Mouse (Mus musculus) megakaryocyte, embryonic 14.5 days (primary cell): Measurements from ENCODE around the gene Spc24. TPM values are rescaled to one million over a fixed set of nuclear protein-coding genes. Genes with fewer than 3 reads are reported as not detected.
"Not testable (repeated sequence)": the region's sequence is repeated elsewhere in the genome, so short reads cannot be mapped to it uniquely, and the experiment has no call there.

ENCODE experiments used
- H3K27me3 ChIP-seq: replicated peaks from 2 replicates; pipeline ENCODE3; 2012; ENCODE audit warnings: inconsistent platforms
- H3K36me3 ChIP-seq: replicated peaks from 2 replicates; pipeline ENCODE3; 2012; ENCODE audit warnings: low read length, inconsistent platforms, mixed read lengths
- H3K4me1 ChIP-seq: 2 replicates; pipeline ENCODE4 v1.6.1; 2012; ENCODE audit warnings: inconsistent platforms
- H3K4me3 ChIP-seq: replicated peaks from 2 replicates; pipeline ENCODE3; 2012; ENCODE audit warnings: moderate library complexity, mild to moderate bottlenecking, inconsistent platforms
- H3K9me3 ChIP-seq: 2 replicates; pipeline ENCODE4 v1.6.1; 2012; ENCODE audit warnings: inconsistent platforms
- FLI1 ChIP-seq: IDR thresholded peaks from 2 replicates; pipeline ENCODE4 v1.6.1; 2012; ENCODE audit warnings: low read length, inconsistent platforms, mixed read lengths
- GATA1 ChIP-seq: IDR thresholded peaks from 3 replicates; pipeline ENCODE4 v1.6.1; 2012; ENCODE audit warnings: mixed read lengths, low read length, inconsistent platforms, borderline replicate concordance
- polyA plus RNA-seq: library from polyadenylated mRNA; stranded (reverse); fragments of >175 nt; gene quantifications from 2 replicates; pipeline ENCODE4 v1.2.3, GENCODE M21; 2012; ENCODE audit warnings: low replicate concordance; ENCODE audit not compliant: insufficient read depth

Gene Spc24
- polyA plus RNA-seq, 1 experiment, result 58.4 TPM

GRCm38 (mm10) chr9:21784517-21785307 is 24.6 kb upstream of the Spc24 start:
- Histone ChIP-seq H3K27me3 (peaks cover 6% of the 10 kb centered on the region), H3K36me3 (peaks cover 6% of the 10 kb centered on the region), H3K4me3 (no peak overlapping the region), H3K9me3 (no peaks in the 10 kb centered on the region), H3K4me1 (peaks cover 15% of the 10 kb centered on the region)
- TF ChIP-seq GATA1 (no peak), FLI1 (no peak)

- Histone ChIP-seq H3K4me3 (no peak overlapping the region), H3K36me3 (peaks cover 22% of the 10 kb centered on the region)
- no peak for TF ChIP-seq GATA1
- TF ChIP-seq FLI1, result no peak
Observed at GRCm38 (mm10) chr9:21781657-21782468, 21.8 kb upstream of the Spc24 start.

GRCm38 (mm10) chr9:21777726-21778125 is 17.6 kb upstream of the Spc24 start:
- peaks cover 8% of the 10 kb centered on the region for H3K9me3 ChIP-seq
- peaks cover 25% of the 10 kb centered on the region for H3K36me3 ChIP-seq
- H3K4me1 ChIP-seq, result peaks cover 18% of the 10 kb centered on the region
- TF ChIP-seq FLI1, result no peak
- TF ChIP-seq GATA1, result no peak
- no peak overlapping the region for H3K4me3 ChIP-seq
- H3K27me3 ChIP-seq, result peaks cover 10% of the 10 kb centered on the region

More at GRCm38 (mm10) chr9:21781657-21782468, 21.8 kb upstream of the Spc24 start:
- Histone ChIP-seq H3K27me3 (peaks cover 4% of the 10 kb centered on the region), H3K9me3 (peaks cover 5% of the 10 kb centered on the region), H3K4me1 (peaks cover 11% of the 10 kb centered on the region)

- peaks cover 17% of the 10 kb centered on the region for H3K36me3 ChIP-seq
- H3K4me3 ChIP-seq, result peak overlapping the region; percentile 19
- peaks cover 11% of the 10 kb centered on the region for H3K4me1 ChIP-seq
- TF ChIP-seq FLI1 (no peak), GATA1 (no peak)
- peaks cover 8% of the 10 kb centered on the region for H3K9me3 ChIP-seq
- peaks cover 19% of the 10 kb centered on the region for H3K27me3 ChIP-seq
Observed at GRCm38 (mm10) chr9:21774353-21774752, 14.2 kb upstream of the Spc24 start.

GRCm38 (mm10) chr9:21773396-21773795 is 13.3 kb upstream of the Spc24 start:
- not testable (repeated sequence) for H3K36me3 ChIP-seq
- peaks cover 21% of the 10 kb centered on the region for H3K27me3 ChIP-seq

GRCm38 (mm10) chr9:21769558-21770183 is 9.6 kb upstream of the Spc24 start:
- Histone ChIP-seq H3K36me3 (peaks cover 4% of the 10 kb centered on the region), H3K4me1 (peaks cover 20% of the 10 kb centered on the region), H3K27me3 (peaks cover 29% of the 10 kb centered on the region), H3K9me3 (no peaks in the 10 kb centered on the region), H3K4me3 (no peak overlapping the region)
- TF ChIP-seq FLI1 (no peak), GATA1 (no peak)

More at GRCm38 (mm10) chr9:21773396-21773795, 13.3 kb upstream of the Spc24 start:
- not testable (repeated sequence) for H3K4me3 ChIP-seq, H3K9me3 ChIP-seq
- peaks cover 15% of the 10 kb centered on the region for H3K4me1 ChIP-seq

GRCm38 (mm10) chr9:21768511-21769411 is 8.7 kb upstream of the Spc24 start:
- H3K4me3 ChIP-seq, result no peak overlapping the region
- peaks cover 25% of the 10 kb centered on the region for H3K27me3 ChIP-seq
- H3K4me1 ChIP-seq, result peaks cover 17% of the 10 kb centered on the region
- no peak for TF ChIP-seq FLI1
- no peak for TF ChIP-seq GATA1
- no peaks in the 10 kb centered on the region for H3K36me3 ChIP-seq
- H3K9me3 ChIP-seq, result no peaks in the 10 kb centered on the region

GRCm38 (mm10) chr9:21767896-21768295 is 7.8 kb upstream of the Spc24 start:
- no peaks in the 10 kb centered on the region for H3K9me3 ChIP-seq
- peaks cover 23% of the 10 kb centered on the region for H3K27me3 ChIP-seq
- H3K4me1 ChIP-seq, result peaks cover 17% of the 10 kb centered on the region
- no peak overlapping the region for H3K4me3 ChIP-seq
- no peaks in the 10 kb centered on the region for H3K36me3 ChIP-seq
- no peak for TF ChIP-seq FLI1
- TF ChIP-seq GATA1, result no peak
